Mouse (Mus musculus) forebrain, postnatal 0 days (tissue): ENCODE measurements at regions not wholly inside any gene's neighbourhood (a gene's known extent, or its start where the extent isn't known, plus 50 kb on each side); places are given as distances from the start of the nearest gene placed in this dataset.

Experiments used
- ATAC-seq: fragments of 200-750 bp; cut with Nextera tagmentation; 2 replicates; pipeline ENCODE4 v1.8.0; 2017; ENCODE audit warnings: mild to moderate bottlenecking, moderate library complexity
- DNase-seq: peaks from one replicate; pipeline ENCODE4 v3.0.0-alpha.2; 2015
- H3K27ac ChIP-seq: fragments of 300-500 bp; sonication (generic); 2 replicates; pipeline ENCODE4 v1.5.1; 2014; ENCODE audit warnings: low read depth, mild to moderate bottlenecking, antibody characterized with exemption, low read length, moderate library complexity, mixed read lengths
- H3K27me3 ChIP-seq: fragments of 300-500 bp; sonication (generic); 2 replicates; pipeline ENCODE4 v1.6.1; 2014; ENCODE audit warnings: mild to moderate bottlenecking, low read length, mixed read lengths; ENCODE audit not compliant: insufficient read depth
- H3K36me3 ChIP-seq: fragments of 300-500 bp; sonication (generic); 2 replicates; pipeline ENCODE4 v1.6.1; 2014; ENCODE audit warnings: mild to moderate bottlenecking, moderate library complexity; ENCODE audit not compliant: insufficient read depth
- H3K4me1 ChIP-seq: fragments of 300-500 bp; sonication (generic); 2 replicates; pipeline ENCODE4 v1.6.1; 2014; ENCODE audit warnings: antibody characterized with exemption; ENCODE audit not compliant: insufficient read depth
- H3K4me2 ChIP-seq: fragments of 300-500 bp; sonication (generic); 2 replicates; pipeline ENCODE4 v1.6.1; 2014; ENCODE audit warnings: low read depth, mild to moderate bottlenecking, moderate library complexity
- H3K4me3 ChIP-seq: fragments of 300-500 bp; sonication (generic); 2 replicates; pipeline ENCODE4 v1.5.1; 2014; ENCODE audit warnings: low read depth, low read length, mixed read lengths
- H3K9ac ChIP-seq: fragments of 300-500 bp; sonication (generic); 2 replicates; pipeline ENCODE4 v1.6.1; 2014; ENCODE audit warnings: mild to moderate bottlenecking
- H3K9me3 ChIP-seq: fragments of 300-500 bp; sonication (generic); 2 replicates; pipeline ENCODE4 v1.6.1; 2016; ENCODE audit warnings: low read length
- CTCF ChIP-seq: sonication (generic); IDR thresholded peaks from 2 replicates; pipeline ENCODE4 v1.5.1; 2016; ENCODE audit warnings: antibody characterized with exemption, control low read depth, low read depth
- WGBS: fragments of 180-500 bp; shearing (Covaris S2); extraction: QIAGEN DNeasy Blood & Tissue Kit; methylation state at CpG from one replicate; pipeline ENCODE4 v1.1.7; 2014; 5-methylcytosine and 5-hydroxymethylcytosine counted together

- no peak overlapping the region for H3K4me2 ChIP-seq
- no peak overlapping the region for H3K4me3 ChIP-seq
- H3K4me1 ChIP-seq, result no peaks in the 10 kb centered on the region
- ATAC-seq (peak; percentile 76), DNase-seq (peak; percentile 67)
- TF ChIP-seq CTCF, result no peak
- H3K36me3 ChIP-seq, result no peaks in the 10 kb centered on the region
- H3K9me3 ChIP-seq, result no peaks in the 10 kb centered on the region
- 20% methylated on average over 3 of the region's 3 CpGs for WGBS
- no peak overlapping the region for H3K27ac ChIP-seq
- H3K27me3 ChIP-seq, result no peaks in the 10 kb centered on the region
- no peak overlapping the region for H3K9ac ChIP-seq
Observed at GRCm38 (mm10) chr17:77096836-77097235, 1103.2 kb upstream of the Crim1 start.

GRCm38 (mm10) chr17:77099040-77099589 lies 1100.9 kb upstream of the Crim1 start:
- 33% methylated on average over 3 of the region's 3 CpGs for WGBS
- DNase-seq, result peak; percentile 37
- ATAC-seq, result peak; percentile 60

GRCm38 (mm10) chr17:77115931-77116330 lies 1084.1 kb upstream of the Crim1 start:
- H3K27ac ChIP-seq, result no peak overlapping the region
- H3K9ac ChIP-seq, result no peak overlapping the region
- no peak for TF ChIP-seq CTCF
- DNase-seq, result no peak
- ATAC-seq, result no peak
- H3K4me3 ChIP-seq, result no peak overlapping the region
- no peaks in the 10 kb centered on the region for H3K4me1 ChIP-seq
- no peaks in the 10 kb centered on the region for H3K27me3 ChIP-seq
- 38% methylated on average over 2 of the region's 2 CpGs for WGBS
- no peaks in the 10 kb centered on the region for H3K9me3 ChIP-seq
- H3K4me2 ChIP-seq, result no peak overlapping the region
- H3K36me3 ChIP-seq, result no peaks in the 10 kb centered on the region

More at GRCm38 (mm10) chr17:77099040-77099589, 1100.9 kb upstream of the Crim1 start:
- no peak for TF ChIP-seq CTCF
- no peak overlapping the region for H3K4me3 ChIP-seq
- H3K9me3 ChIP-seq, result no peaks in the 10 kb centered on the region
- no peak overlapping the region for H3K4me2 ChIP-seq
- H3K4me1 ChIP-seq, result no peaks in the 10 kb centered on the region
- no peak overlapping the region for H3K9ac ChIP-seq
- H3K27ac ChIP-seq, result no peak overlapping the region
- H3K36me3 ChIP-seq, result no peaks in the 10 kb centered on the region
- H3K27me3 ChIP-seq, result no peaks in the 10 kb centered on the region

- no peaks in the 10 kb centered on the region for H3K4me1 ChIP-seq
- TF ChIP-seq CTCF, result no peak
- no peaks in the 10 kb centered on the region for H3K27me3 ChIP-seq
Observed at GRCm38 (mm10) chr17:77116972-77117371, 1083.1 kb upstream of the Crim1 start.

GRCm38 (mm10) chr17:77118481-77118880 lies 1081.6 kb upstream of the Crim1 start:
- Histone ChIP-seq H3K4me2 (no peak overlapping the region), H3K27ac (no peak overlapping the region), H3K9me3 (no peaks in the 10 kb centered on the region), H3K27me3 (no peaks in the 10 kb centered on the region), H3K4me3 (no peak overlapping the region), H3K4me1 (no peaks in the 10 kb centered on the region), H3K9ac (no peak overlapping the region), H3K36me3 (no peaks in the 10 kb centered on the region)
- DNase-seq (no peak), ATAC-seq (no peak)
- TF ChIP-seq CTCF, result no peak
- 93% methylated on average over 1 of the region's 1 CpGs for WGBS

More at GRCm38 (mm10) chr17:77116972-77117371, 1083.1 kb upstream of the Crim1 start:
- Histone ChIP-seq H3K4me2 (no peak overlapping the region), H3K27ac (no peak overlapping the region), H3K4me3 (no peak overlapping the region), H3K9me3 (no peaks in the 10 kb centered on the region), H3K36me3 (no peaks in the 10 kb centered on the region), H3K9ac (no peak overlapping the region)
- WGBS, result 94% methylated on average over 3 of the region's 3 CpGs
- ATAC-seq (no peak), DNase-seq (no peak)

GRCm38 (mm10) chr17:77127011-77127410 lies 1073.0 kb upstream of the Crim1 start:
- no peak overlapping the region for H3K4me2 ChIP-seq
- no peaks in the 10 kb centered on the region for H3K36me3 ChIP-seq
- whole genome bisulfite sequencing, result 98% methylated on average over 1 of the region's 1 CpGs
- no peaks in the 10 kb centered on the region for H3K27me3 ChIP-seq
- H3K4me3 ChIP-seq, result no peak overlapping the region
- DNase-seq (no peak), ATAC-seq (no peak)
- no peaks in the 10 kb centered on the region for H3K9me3 ChIP-seq
- no peak overlapping the region for H3K9ac ChIP-seq
- no peak for TF ChIP-seq CTCF
- H3K4me1 ChIP-seq, result no peaks in the 10 kb centered on the region
- H3K27ac ChIP-seq, result no peak overlapping the region
